Mouse (Mus musculus) CH12.LX (cell line): Measurements from ENCODE around the gene Fam19a2.

Experiments
- CTCF ChIP-seq, 2 experiments: IDR thresholded peaks in 1 of 2; conservative IDR thresholded peaks in 1 of 2; 2 replicates each; pipeline ENCODE4 v1.5.1; 2011 to 2012; ENCODE audit warnings: low read depth in 2 of 2, low read length in 2 of 2, improper control_type of control experiment in 1 of 2, inconsistent platforms in 1 of 2, mild to moderate bottlenecking in 1 of 2, moderate library complexity in 1 of 2
- JUND ChIP-seq: conservative IDR thresholded peaks from 2 replicates; pipeline ENCODE4 v1.6.1; 2011; ENCODE audit warnings: low read depth, low read length, improper control_type of control experiment
- MEF2A ChIP-seq: IDR thresholded peaks from 2 replicates; pipeline ENCODE4 v1.6.1; 2014; ENCODE audit warnings: low read depth, mild to moderate bottlenecking, inconsistent platforms, low read length, improper control_type of control experiment, borderline replicate concordance

- TF ChIP-seq CTCF (conservative IDR thresholded peaks at IDR 0.05 in 1 of 2, IDR thresholded peaks at IDR 0.05 in 1 of 2; ENCODE audit: low read depth in 2 of 2, low read length in 2 of 2) (no peak), JUND (no peak), MEF2A (no peak)
Measured at GRCm38 (mm10) chr10:123229420-123229819, 34.4 kb upstream of the Fam19a2 start.
